Mouse (Mus musculus) forebrain, embryonic 11.5 days (tissue): ENCODE data around the gene Sarnp. TPM values are rescaled to one million over a fixed set of nuclear protein-coding genes. Genes with fewer than 3 reads are reported as not detected.

Experiments
- ATAC-seq: fragments of 200-750 bp; cut with Nextera tagmentation; replicated peaks from 2 replicates; pipeline ENCODE4 v1.8.0; 2017; ENCODE audit warnings: moderate TSS enrichment; ENCODE audit not compliant: low FRiP score
- DNase-seq: peaks from one replicate; pipeline ENCODE4 v3.0.0-alpha.2; 2017; ENCODE audit warnings: low spot score
- H3K27ac ChIP-seq: fragments of 300-500 bp; sonication (generic); 2 replicates; pipeline ENCODE4 v1.5.1; 2014; ENCODE audit warnings: low read depth, low read length
- H3K27me3 ChIP-seq: fragments of 300-500 bp; sonication (generic); 2 replicates; pipeline ENCODE4 v1.6.1; 2014; ENCODE audit warnings: mild to moderate bottlenecking, low read length, mixed read lengths; ENCODE audit not compliant: control insufficient read depth, insufficient read depth
- H3K36me3 ChIP-seq: fragments of 300-500 bp; sonication (generic); 2 replicates; pipeline ENCODE4 v1.6.1; 2014; ENCODE audit warnings: mild to moderate bottlenecking, low read length, moderate library complexity, mixed read lengths; ENCODE audit not compliant: control insufficient read depth, insufficient read depth
- H3K4me1 ChIP-seq: fragments of 300-500 bp; sonication (generic); replicated peaks from 2 replicates; pipeline ENCODE4 v1.6.1; 2014; ENCODE audit warnings: low read length, mixed read lengths; ENCODE audit not compliant: control insufficient read depth, insufficient read depth
- H3K4me2 ChIP-seq: fragments of 300-500 bp; sonication (generic); 2 replicates; pipeline ENCODE4 v1.6.1; 2014; ENCODE audit warnings: low read depth, mild to moderate bottlenecking, low read length, moderate library complexity, mixed read lengths; ENCODE audit not compliant: severe bottlenecking
- H3K4me3 ChIP-seq: fragments of 300-500 bp; sonication (generic); 2 replicates; pipeline ENCODE4 v1.5.1; 2014; ENCODE audit warnings: low read depth, low read length
- H3K9ac ChIP-seq: fragments of 300-500 bp; sonication (generic); 2 replicates; pipeline ENCODE4 v1.6.1; 2014; ENCODE audit warnings: low read length
- H3K9me3 ChIP-seq: fragments of 300-500 bp; sonication (generic); 2 replicates; pipeline ENCODE4 v1.6.1; 2016; ENCODE audit warnings: low read length, mixed read lengths; ENCODE audit not compliant: control insufficient read depth
- WGBS: fragments of 180-500 bp; shearing (Covaris S2); extraction: QIAGEN DNeasy Blood & Tissue Kit; methylation state at CpG from one replicate; pipeline ENCODE4 v1.1.7; 2014; 5-methylcytosine and 5-hydroxymethylcytosine counted together
- polyA plus RNA-seq: library from polyadenylated mRNA; unstranded; fragments of >200 nt; fragmentation: Nextera tagmentation; extraction: Ambion mirVana; gene quantifications from 2 replicates; pipeline ENCODE4 v1.2.1, GENCODE M21; 2014

Gene Sarnp
- polyA plus RNA-seq, 1 experiment from 2014 or later = 284 TPM

- no peaks in the 10 kb centered on the region for H3K9me3 ChIP-seq
- WGBS = 38% methylated on average over 1 of the region's 1 CpGs
- peaks cover 7% of the 10 kb centered on the region for H3K27me3 ChIP-seq
- no peak overlapping the region for H3K9ac ChIP-seq
- peaks cover 2% of the 10 kb centered on the region; the same call in 1 of the 2 replicates for H3K4me1 ChIP-seq
- no peak overlapping the region for H3K4me3 ChIP-seq
- H3K4me2 ChIP-seq = no peak overlapping the region
- H3K36me3 ChIP-seq = no peaks in the 10 kb centered on the region
- no peak for ATAC-seq
- no peak overlapping the region for H3K27ac ChIP-seq
- no peak for DNase-seq
These were observed 80.4 kb downstream of the Sarnp start for GRCm38 (mm10) chr10:128897501-128897900.

DNA sequence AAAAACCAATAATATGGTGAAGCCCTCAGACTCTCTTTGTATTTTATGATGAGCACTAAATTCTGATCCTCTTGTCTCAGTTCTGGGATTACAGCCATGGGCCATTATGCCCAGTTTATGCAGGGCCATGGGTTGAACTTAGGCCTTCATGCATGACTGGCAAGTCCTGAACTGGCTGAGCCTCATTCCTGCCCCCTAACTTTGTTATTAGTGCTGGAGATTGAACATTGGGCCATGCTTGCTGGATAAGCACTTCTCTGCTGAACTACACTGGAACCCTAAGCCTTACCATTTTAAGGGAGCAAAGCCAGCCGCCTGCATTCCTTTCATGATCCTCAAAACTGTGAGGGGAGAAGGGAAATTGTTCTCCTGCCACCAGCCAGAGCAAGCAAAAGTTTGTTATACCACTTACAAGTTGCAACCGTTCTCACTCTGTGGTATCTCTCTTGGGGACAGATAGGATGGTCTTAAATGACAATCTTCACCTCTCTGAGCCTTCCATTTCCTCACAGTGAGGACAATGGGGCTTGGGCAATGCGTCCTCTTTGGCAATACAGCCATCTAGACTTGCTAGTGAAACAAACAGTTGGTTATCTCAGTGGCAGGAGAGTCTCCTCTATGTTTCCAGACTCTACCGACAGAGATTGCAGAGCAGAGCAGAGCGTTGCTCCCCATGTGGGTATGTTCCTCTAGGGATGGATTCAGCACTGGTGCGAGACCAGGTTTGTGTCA lies 82.8 kb downstream of the Sarnp start:
- Histone ChIP-seq H3K27ac (no peak overlapping the region), H3K4me1 (no peaks in the 10 kb centered on the region), H3K9ac (no peak overlapping the region), H3K4me3 (no peak overlapping the region), H3K27me3 (peaks cover 7% of the 10 kb centered on the region), H3K9me3 (no peaks in the 10 kb centered on the region), H3K4me2 (no peak overlapping the region), H3K36me3 (no peaks in the 10 kb centered on the region)
- 77% methylated on average over 6 of the region's 6 CpGs for WGBS
- no peak for ATAC-seq
- DNase-seq = no peak

GRCm38 (mm10) chr10:128900698-128901097 lies 83.6 kb downstream of the Sarnp start, which contains the start of gene Cd63:
Gene Cd63 (plus strand): TSS chr10:128900989.
- Histone ChIP-seq H3K4me1 (no peaks in the 10 kb centered on the region), H3K9ac (no peak within 1 kb of the TSS), H3K27ac (no peak within 1 kb of the TSS), H3K36me3 (no peaks in the 10 kb centered on the region), H3K4me3 (no peak within 1 kb of the TSS), H3K27me3 (peaks cover 7% of the 10 kb centered on the region), H3K9me3 (no peaks in the 10 kb centered on the region), H3K4me2 (no peak within 1 kb of the TSS)
- ATAC-seq (no peak), DNase-seq (no peak)
- 80% methylated on average over 3 of the region's 3 CpGs for WGBS

DNA sequence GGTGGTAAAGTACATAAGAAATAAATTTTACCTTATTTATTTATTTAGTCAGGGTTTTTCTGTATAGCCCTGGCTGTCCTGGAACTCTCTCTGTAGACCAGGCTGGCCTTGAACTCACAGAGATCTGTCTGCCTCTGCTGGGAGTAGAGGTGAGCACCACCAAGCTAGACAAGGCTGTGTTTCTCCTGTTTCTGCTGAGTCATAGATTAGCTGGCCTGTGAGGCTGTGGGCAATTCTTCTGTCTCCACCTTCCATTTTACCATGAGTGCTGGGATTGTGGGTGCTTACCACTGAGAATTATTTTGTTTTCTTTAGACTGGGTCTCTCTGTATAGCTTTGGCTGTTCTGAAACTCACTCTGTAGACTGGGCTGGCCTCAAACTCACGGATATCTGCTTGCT lies 84.3 kb downstream of the Sarnp start:
- Histone ChIP-seq H3K4me1 (no peaks in the 10 kb centered on the region), H3K4me3 (no peak overlapping the region), H3K4me2 (no peak overlapping the region), H3K9me3 (no peaks in the 10 kb centered on the region), H3K27ac (no peak overlapping the region), H3K36me3 (no peaks in the 10 kb centered on the region), H3K9ac (no peak overlapping the region), H3K27me3 (peaks cover 2% of the 10 kb centered on the region)
- 84% methylated on average over 1 of the region's 1 CpGs for WGBS
- no peak for ATAC-seq
- DNase-seq = no peak

GRCm38 (mm10) chr10:128902409-128902988 lies 85.4 kb downstream of the Sarnp start:
- 90% methylated on average over 3 of the region's 3 CpGs for WGBS

GRCm38 (mm10) chr10:128904812-128905211 lies 87.7 kb downstream of the Sarnp start:
- H3K4me2 ChIP-seq = no peak overlapping the region
- H3K9ac ChIP-seq = no peak overlapping the region
- no peaks in the 10 kb centered on the region for H3K27me3 ChIP-seq
- H3K9me3 ChIP-seq = no peaks in the 10 kb centered on the region
- H3K4me1 ChIP-seq = 0 out of 2 replicates have a peak, but pooled peaks cover 3% of the 10 kb centered on the region
- WGBS = 71% methylated on average over 5 of the region's 5 CpGs
- no peaks in the 10 kb centered on the region for H3K36me3 ChIP-seq
- no peak overlapping the region for H3K4me3 ChIP-seq
- no peak overlapping the region for H3K27ac ChIP-seq
- DNase-seq = no peak
- no peak for ATAC-seq

More at GRCm38 (mm10) chr10:128902409-128902988, 85.4 kb downstream of the Sarnp start:
- H3K4me1 ChIP-seq = no peaks in the 10 kb centered on the region
- no peak overlapping the region for H3K4me3 ChIP-seq
- ATAC-seq = no peak
- no peak overlapping the region for H3K27ac ChIP-seq
- H3K9ac ChIP-seq = no peak overlapping the region
- DNase-seq = no peak
- H3K27me3 ChIP-seq = no peaks in the 10 kb centered on the region
- H3K9me3 ChIP-seq = no peaks in the 10 kb centered on the region
- no peaks in the 10 kb centered on the region for H3K36me3 ChIP-seq
- H3K4me2 ChIP-seq = no peak overlapping the region

GRCm38 (mm10) chr10:128908778-128909448 lies 91.8 kb downstream of the Sarnp start:
- ATAC-seq (no peak), DNase-seq (peak; percentile 48)
- 58% methylated on average over 13 of the region's 13 CpGs for WGBS
- Histone ChIP-seq H3K4me3 (peak overlapping the region; percentile 74; the same call in 1 of the 2 replicates), H3K27me3 (no peaks in the 10 kb centered on the region), H3K27ac (no peak overlapping the region), H3K9ac (peak overlapping the region; percentile 88; the same call in 1 of the 2 replicates), H3K9me3 (no peaks in the 10 kb centered on the region), H3K4me2 (peak overlapping the region; percentile 87), H3K36me3 (no peaks in the 10 kb centered on the region), H3K4me1 (peaks cover 3% of the 10 kb centered on the region; the same call in 1 of the 2 replicates)

DNA sequence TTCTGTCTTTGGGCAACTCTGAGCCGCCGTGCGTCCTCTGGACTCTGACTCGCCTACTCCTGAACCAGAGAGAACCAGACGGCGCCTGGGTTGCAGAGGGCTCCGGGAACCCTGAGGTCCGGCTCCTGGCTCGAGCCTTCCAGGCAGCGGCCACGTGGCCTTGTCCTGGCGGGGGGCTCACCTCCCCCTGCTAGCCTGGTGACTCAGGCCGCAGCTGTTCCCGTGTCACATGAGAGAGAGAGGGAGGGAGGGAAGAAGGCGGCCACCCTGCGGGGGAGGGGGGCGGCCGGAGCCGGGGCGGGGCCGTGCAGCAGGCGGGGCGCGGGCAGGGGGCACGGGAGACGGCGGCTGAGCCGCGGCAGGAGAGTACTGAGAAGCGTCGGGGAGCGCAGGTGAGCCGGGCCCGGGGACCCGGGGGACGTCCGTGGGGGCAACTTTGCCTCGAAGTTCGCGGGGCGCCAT lies 92.5 kb downstream of the Sarnp start:
- Histone ChIP-seq H3K4me1 (peaks cover 3% of the 10 kb centered on the region; the same call in 1 of the 2 replicates), H3K27ac (0 out of 2 replicates have a peak overlapping the region, but pooled peaks have one; percentile 31), H3K9ac (peak overlapping the region; percentile 88), H3K36me3 (no peaks in the 10 kb centered on the region), H3K4me2 (peak overlapping the region; percentile 87), H3K9me3 (no peaks in the 10 kb centered on the region), H3K27me3 (no peaks in the 10 kb centered on the region), H3K4me3 (peak overlapping the region; percentile 74)
- DNase-seq (peak; percentile 88), ATAC-seq (peak; percentile 81)
- WGBS = 2% methylated on average over 21 of the region's 41 CpGs
